Mouse (Mus musculus): ENCODE results near the gene Sult6b1.

Sult6b1 gene

GRCm38 (mm10) chr17:78883291-78883690 lies 23.5 kb downstream of the Sult6b1 start:
- DNase-seq (ENCODE audit: low spot score): no peak

DNA sequence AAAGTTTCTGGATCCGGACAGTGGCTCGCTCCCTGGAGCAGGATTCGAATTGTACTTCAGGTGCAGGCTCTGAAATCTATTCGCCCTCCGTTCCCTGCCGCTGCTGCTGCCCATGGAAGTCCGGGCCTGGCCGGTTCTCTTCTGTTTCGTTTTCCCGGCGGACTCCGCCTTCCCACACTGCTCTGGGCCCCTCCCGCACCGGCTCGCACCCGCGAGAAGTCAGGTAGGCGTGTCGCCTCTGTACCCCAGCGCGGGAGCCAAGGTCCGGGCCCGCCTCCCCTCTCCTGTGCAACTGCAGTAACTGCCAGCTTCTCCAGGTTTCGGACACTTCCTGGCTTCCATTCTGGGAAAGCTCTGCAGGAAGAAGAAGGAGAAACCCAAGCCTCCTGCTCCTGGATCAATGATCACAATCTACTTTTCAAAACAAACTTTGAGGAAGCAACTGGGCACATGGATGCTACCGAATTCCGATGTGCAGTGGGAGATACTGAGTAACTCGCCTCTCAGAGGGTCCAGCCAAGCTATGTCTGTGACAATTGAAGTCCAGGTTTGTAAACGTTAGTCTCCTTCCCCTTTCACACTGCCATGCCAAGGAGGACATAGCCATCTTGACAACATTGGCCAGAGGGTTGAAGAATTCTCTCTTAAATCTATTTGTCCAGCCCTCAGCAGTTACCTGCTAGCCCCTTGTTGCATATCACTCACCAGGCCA lies 24.2 kb downstream of the Sult6b1 start, which contains the start of gene Eif2ak2:
Gene Eif2ak2, minus strand, starts transcription at position 173 of the 712 bp plus-strand sequence.
- peak; percentile 44 for DNase-seq (ENCODE audit: low spot score)

DNA sequence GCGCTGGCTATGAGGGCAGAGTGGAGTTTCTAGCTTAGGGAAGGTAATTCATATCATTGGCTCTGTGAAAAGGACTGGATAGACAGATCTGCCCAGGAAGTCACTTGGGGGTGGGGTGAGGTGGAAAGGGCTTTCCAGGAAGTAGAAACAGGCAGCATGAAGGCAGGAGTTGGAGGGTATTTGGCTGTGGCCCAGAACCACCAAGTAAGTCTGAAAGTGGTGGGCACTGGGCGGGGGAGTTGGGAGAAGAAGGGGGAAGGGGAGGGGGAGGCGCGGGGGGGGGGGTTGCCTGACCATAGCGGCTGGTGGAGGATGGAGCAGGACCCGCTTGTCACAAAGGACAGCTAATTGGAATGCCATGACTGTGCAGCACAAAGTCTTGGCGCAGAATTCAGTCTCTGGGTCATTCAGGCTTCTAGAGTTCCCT lies 24.9 kb downstream of the Sult6b1 start:
- DNase-seq (ENCODE audit: low spot score): peak; percentile 4

- no peak for DNase-seq (ENCODE audit: low spot score)
These were observed 32.9 kb downstream of the Sult6b1 start for GRCm38 (mm10) chr17:78873886-78874285.

DNA sequence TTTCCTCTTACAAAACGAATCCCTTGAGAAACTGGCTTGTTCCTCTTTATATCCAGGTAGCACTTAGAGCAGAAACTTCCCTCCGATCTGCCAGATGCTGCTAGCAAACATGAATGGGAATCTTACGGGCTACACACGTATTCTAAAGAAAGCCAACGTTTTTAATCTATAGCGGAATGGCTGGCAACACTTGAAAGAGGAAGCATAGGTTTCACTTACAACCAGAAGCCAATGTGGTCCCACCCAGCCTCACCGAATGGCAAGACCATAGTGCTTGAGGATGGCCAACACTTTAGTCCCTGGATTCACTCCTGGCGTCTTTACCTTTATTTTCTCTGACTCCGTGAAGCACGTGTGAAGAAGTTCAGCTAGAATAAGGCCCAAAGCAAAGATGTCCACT lies 50.5 kb downstream of the Sult6b1 start:
- no peak for DNase-seq (ENCODE audit: low spot score)

GRCm38 (mm10) chr17:78842271-78842928 lies 64.4 kb downstream of the Sult6b1 start:
- no peak for DNase-seq (ENCODE audit: low spot score)

DNA sequence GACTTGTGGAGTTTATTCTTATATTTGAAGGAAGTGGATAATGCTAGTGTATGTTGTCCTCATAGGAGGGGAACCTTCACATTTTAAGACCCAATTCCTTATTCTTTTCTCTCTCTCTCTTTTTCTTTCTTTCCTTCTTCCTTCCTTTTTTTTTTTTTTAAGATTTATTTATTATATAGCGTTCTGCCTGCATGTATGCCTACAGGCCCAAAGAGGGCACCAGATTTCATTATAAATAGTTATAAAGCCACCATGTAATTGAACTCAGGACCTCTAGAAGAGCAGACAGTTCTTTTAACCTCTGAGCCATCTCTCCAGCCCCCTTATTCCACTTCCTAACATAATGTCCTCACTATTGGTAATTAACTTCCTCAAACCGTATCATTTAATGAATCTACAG lies 70.7 kb downstream of the Sult6b1 start:
- no peak for DNase-seq (ENCODE audit: low spot score)

- peak; percentile 98 for DNase-seq (ENCODE audit: low spot score)
These were observed 71.6 kb downstream of the Sult6b1 start, which contains the start of the genes Heatr5b and Gpatch11 for GRCm38 (mm10) chr17:78834856-78835835. Gene Heatr5b, minus strand, starts transcription at chr17:78835364. Gene Gpatch11, plus strand, starts transcription at chr17:78835567.
